In genomic region chr16:97529241-97529640, GRCm38 (mm10) we compare ENCODE assay signal across 27 mouse cellular contexts. TPM values are rescaled to one million over a fixed set of nuclear protein-coding genes. Genes with fewer than 3 reads are reported as not detected.
"Had no signal": no experiment of that assay in that cellular context is flagged by ENCODE, and none has a peak within 500 bp of the region (broad histone marks: within the 10 kb centered on the region; RNA-seq: fewer than 3 reads in every experiment).

No protein-coding gene starts in this region.

- H3K4me3 ChIP-seq: heart, embryonic 10.5 days; heart, embryonic 12.5 days; hindbrain, embryonic 13.5 days; hindbrain, embryonic 15.5 days; kidney, embryonic 15.5 days; limb, embryonic 13.5 days; limb, embryonic 15.5 days; liver, embryonic 13.5 days had no signal

- H3K36me3 ChIP-seq: heart, embryonic 10.5 days; heart, embryonic 12.5 days; hindbrain, embryonic 13.5 days; hindbrain, embryonic 15.5 days; kidney, embryonic 15.5 days; limb, embryonic 13.5 days; limb, embryonic 15.5 days; liver, embryonic 13.5 days had no signal

- H3K27ac ChIP-seq: heart, embryonic 10.5 days; hindbrain, embryonic 13.5 days; hindbrain, embryonic 15.5 days; hindbrain, postnatal 0 days; kidney, embryonic 15.5 days; kidney, postnatal 0 days; limb, embryonic 13.5 days; limb, embryonic 15.5 days; liver, embryonic 13.5 days had no signal

- H3K9ac ChIP-seq: heart, embryonic 12.5 days; hindbrain, embryonic 13.5 days; hindbrain, embryonic 15.5 days; kidney, embryonic 15.5 days; limb, embryonic 13.5 days; limb, embryonic 15.5 days; liver, embryonic 13.5 days had no signal

- H3K27me3 ChIP-seq: heart, embryonic 12.5 days; hindbrain, embryonic 13.5 days; hindbrain, embryonic 15.5 days; kidney, embryonic 15.5 days; limb, embryonic 13.5 days; limb, embryonic 15.5 days; liver, embryonic 13.5 days had no signal

- H3K4me1 ChIP-seq: hindbrain, embryonic 15.5 days; kidney, embryonic 15.5 days; limb, embryonic 15.5 days had no signal

- ATAC-seq: hindbrain, postnatal 0 days had no signal

- H3K4me2 ChIP-seq: heart, embryonic 12.5 days; hindbrain, embryonic 13.5 days; hindbrain, embryonic 15.5 days; kidney, embryonic 15.5 days; limb, embryonic 13.5 days; limb, embryonic 15.5 days; liver, embryonic 13.5 days had no signal

- H3K9me3 ChIP-seq: heart, embryonic 10.5 days; heart, embryonic 12.5 days; hindbrain, embryonic 13.5 days; hindbrain, embryonic 15.5 days; kidney, embryonic 15.5 days; limb, embryonic 13.5 days; limb, embryonic 15.5 days; liver, embryonic 13.5 days had no signal

- DNase-seq: gastrocnemius, postnatal 14 days; gastrocnemius, postnatal 36 days; heart, adult 18-20 months; heart, postnatal 10 days; kidney, adult 11 months; kidney, adult 2 months; kidney, adult 9 months; kidney, postnatal 14 days; kidney, postnatal 36 days; layer of hippocampus, adult 9-11 months; layer of hippocampus, postnatal 36 days; left cerebral cortex, postnatal 4 days; liver, embryonic 13.5 days had no signal

RNA-seq across cellular contexts. Expression of gene Fam3b, which starts 14.6 kb away (rescaled TPM):
- polyA plus RNA-seq: frontal cortex, adult 2 months; heart, embryonic 10.5 days; heart, embryonic 12.5 days; heart, embryonic 14.5 days; hindbrain, embryonic 11.5 days; hindbrain, embryonic 13.5 days; hindbrain, embryonic 15.5 days; hindbrain, postnatal 0 days; kidney, adult 2 months; kidney, embryonic 15.5 days; kidney, postnatal 0 days; limb, embryonic 11.5 days; limb, embryonic 13.5 days; liver, adult 2 months; liver, embryonic 13.5 days had no signal
